Mouse (Mus musculus): ENCODE measurements around the gene Scaper. TPM values are rescaled to one million over a fixed set of nuclear protein-coding genes. Genes with fewer than 3 reads are reported as not detected.

The Scaper gene
- polyA plus RNA-seq, 1 experiment from 2014 or later = 9.4 TPM

GRCm38 (mm10) chr9:55511521-55511993 is 426.4 kb downstream of the Scaper start:
- WGBS = under 1% methylated on average over 32 of the region's 32 CpGs
- H3K9ac ChIP-seq (ENCODE audit: low read length) = peak overlapping the region; percentile 94
- ATAC-seq (replicated peaks; ENCODE audit: low FRiP score, low TSS enrichment, low read depth) = peak; percentile 72

DNA sequence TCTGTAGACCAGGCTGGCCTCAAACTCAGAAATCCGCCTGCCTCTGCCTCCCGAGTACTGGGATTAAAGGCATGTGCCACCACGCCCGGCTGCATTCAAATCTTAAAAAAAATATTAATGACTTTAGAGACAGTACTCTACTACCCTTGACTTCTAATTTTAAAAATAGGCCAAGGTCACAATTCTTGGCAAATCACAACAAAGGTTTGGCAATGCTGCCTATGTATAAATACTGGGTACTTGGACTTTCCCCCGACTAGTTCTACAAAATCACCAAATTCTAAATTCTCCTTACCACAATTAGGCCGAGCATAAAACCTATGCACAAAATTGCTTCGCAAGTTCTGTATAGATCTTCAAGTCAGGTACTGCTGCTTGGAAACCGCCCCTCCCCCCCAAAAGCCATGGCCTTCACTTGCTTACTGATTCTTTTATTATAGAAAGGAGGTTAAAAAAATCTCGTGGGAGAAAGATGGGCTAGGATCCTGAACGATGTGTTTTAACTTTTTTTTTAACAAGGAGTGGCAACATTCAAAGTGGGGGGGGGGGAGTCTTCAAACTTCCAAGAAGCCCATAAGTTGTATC is 427.2 kb downstream of the Scaper start:
- no peaks in the 10 kb centered on the region for H3K9me3 ChIP-seq (ENCODE audit: control insufficient read depth, low read length)
- no peaks in the 10 kb centered on the region for H3K36me3 ChIP-seq (ENCODE audit: control insufficient read depth, insufficient read depth, low read length)
- H3K4me1 ChIP-seq (replicated peaks; ENCODE audit: control insufficient read depth, insufficient read depth, low read length) = peaks cover 11% of the 10 kb centered on the region
- no peak overlapping the region for H3K27ac ChIP-seq (ENCODE audit: low read depth)
- peak overlapping the region; percentile 82 for H3K4me3 ChIP-seq (ENCODE audit: low read depth, low read length)
- 79% methylated on average over 10 of the region's 10 CpGs for WGBS
- no peak for DNase-seq (ENCODE audit: low spot score)
- H3K4me2 ChIP-seq (ENCODE audit: low read length) = peak overlapping the region; percentile 80
- ATAC-seq (replicated peaks; ENCODE audit: low FRiP score, low TSS enrichment, low read depth) = no peak
- peaks cover 5% of the 10 kb centered on the region; the same call in 1 of the 2 replicates for H3K27me3 ChIP-seq (replicated peaks; ENCODE audit: control insufficient read depth, insufficient read depth, low read length)
- peak overlapping the region; percentile 94 for H3K9ac ChIP-seq (ENCODE audit: low read length)

More at GRCm38 (mm10) chr9:55511521-55511993, 426.4 kb downstream of the Scaper start:
- peaks cover 11% of the 10 kb centered on the region for H3K4me1 ChIP-seq (replicated peaks; ENCODE audit: control insufficient read depth, insufficient read depth, low read length)
- H3K27ac ChIP-seq (ENCODE audit: low read depth) = peak overlapping the region; percentile 87
- H3K4me2 ChIP-seq (ENCODE audit: low read length) = peak overlapping the region; percentile 80
- no peaks in the 10 kb centered on the region for H3K9me3 ChIP-seq (ENCODE audit: control insufficient read depth, low read length)
- peak overlapping the region; percentile 82 for H3K4me3 ChIP-seq (ENCODE audit: low read depth, low read length)
- no peaks in the 10 kb centered on the region for H3K36me3 ChIP-seq (ENCODE audit: control insufficient read depth, insufficient read depth, low read length)
- peak; percentile 84 for DNase-seq (ENCODE audit: low spot score)
- peaks cover 5% of the 10 kb centered on the region; the same call in 1 of the 2 replicates for H3K27me3 ChIP-seq (replicated peaks; ENCODE audit: control insufficient read depth, insufficient read depth, low read length)

GRCm38 (mm10) chr9:55509731-55510130 is 428.2 kb downstream of the Scaper start:
- no peaks in the 10 kb centered on the region for H3K9me3 ChIP-seq (ENCODE audit: control insufficient read depth, low read length)
- peaks cover 11% of the 10 kb centered on the region for H3K4me1 ChIP-seq (replicated peaks; ENCODE audit: control insufficient read depth, insufficient read depth, low read length)
- 0 out of 2 replicates have a peak, but pooled peaks cover 5% of the 10 kb centered on the region for H3K27me3 ChIP-seq (replicated peaks; ENCODE audit: control insufficient read depth, insufficient read depth, low read length)
- H3K9ac ChIP-seq (ENCODE audit: low read length) = no peak overlapping the region
- 60% methylated on average over 1 of the region's 1 CpGs for WGBS
- DNase-seq (ENCODE audit: low spot score) (no peak), ATAC-seq (replicated peaks; ENCODE audit: low FRiP score, low TSS enrichment, low read depth) (no peak)
- no peak overlapping the region for H3K27ac ChIP-seq (ENCODE audit: low read depth)
- H3K4me2 ChIP-seq (ENCODE audit: low read length) = no peak overlapping the region
- no peaks in the 10 kb centered on the region for H3K36me3 ChIP-seq (ENCODE audit: control insufficient read depth, insufficient read depth, low read length)
- H3K4me3 ChIP-seq (ENCODE audit: low read depth, low read length) = no peak overlapping the region

GRCm38 (mm10) chr9:55508701-55509100 is 429.2 kb downstream of the Scaper start:
- Histone ChIP-seq H3K27me3 (replicated peaks; ENCODE audit: control insufficient read depth, insufficient read depth, low read length) (0 out of 2 replicates have a peak, but pooled peaks cover 1% of the 10 kb centered on the region), H3K9ac (ENCODE audit: low read length) (no peak overlapping the region), H3K27ac (ENCODE audit: low read depth) (no peak overlapping the region), H3K4me3 (ENCODE audit: low read depth, low read length) (no peak overlapping the region), H3K4me2 (ENCODE audit: low read length) (no peak overlapping the region), H3K9me3 (ENCODE audit: control insufficient read depth, low read length) (no peaks in the 10 kb centered on the region), H3K4me1 (replicated peaks; ENCODE audit: control insufficient read depth, insufficient read depth, low read length) (peaks cover 11% of the 10 kb centered on the region), H3K36me3 (ENCODE audit: control insufficient read depth, insufficient read depth, low read length) (no peaks in the 10 kb centered on the region)
- DNase-seq (ENCODE audit: low spot score) = no peak
- no peak for ATAC-seq (replicated peaks; ENCODE audit: low FRiP score, low TSS enrichment, low read depth)
- WGBS = 89% methylated on average over 4 of the region's 4 CpGs

GRCm38 (mm10) chr9:55507922-55508321 is 430.0 kb downstream of the Scaper start:
- Histone ChIP-seq H3K9me3 (ENCODE audit: control insufficient read depth, low read length) (no peaks in the 10 kb centered on the region), H3K4me3 (ENCODE audit: low read depth, low read length) (no peak overlapping the region), H3K27me3 (replicated peaks; ENCODE audit: control insufficient read depth, insufficient read depth, low read length) (no peaks in the 10 kb centered on the region), H3K9ac (ENCODE audit: low read length) (no peak overlapping the region), H3K4me2 (ENCODE audit: low read length) (no peak overlapping the region), H3K4me1 (replicated peaks; ENCODE audit: control insufficient read depth, insufficient read depth, low read length) (peaks cover 11% of the 10 kb centered on the region), H3K27ac (ENCODE audit: low read depth) (no peak overlapping the region), H3K36me3 (ENCODE audit: control insufficient read depth, insufficient read depth, low read length) (no peaks in the 10 kb centered on the region)
- DNase-seq (ENCODE audit: low spot score) = no peak
- ATAC-seq (replicated peaks; ENCODE audit: low FRiP score, low TSS enrichment, low read depth) = no peak
- 78% methylated on average over 3 of the region's 3 CpGs for WGBS

Other genes with a start within 250 kb of the Scaper start
- gene 4930563M21Rik, start 72.4 kb upstream of the Scaper start, polyA plus RNA-seq (2014; fragmentation: Nextera tagmentation; extraction: Ambion mirVana) = not detected in 2 replicates
- gene Rcn2, start 103.7 kb upstream of the Scaper start, polyA plus RNA-seq (2014; fragmentation: Nextera tagmentation; extraction: Ambion mirVana) = 196 and 220 TPM in 2 replicates
- gene Pstpip1, start 151.8 kb upstream of the Scaper start, polyA plus RNA-seq (2014; fragmentation: Nextera tagmentation; extraction: Ambion mirVana) = 0.88 and 1.3 TPM in 2 replicates
- gene Tspan3, start 227.4 kb upstream of the Scaper start, polyA plus RNA-seq (2014; fragmentation: Nextera tagmentation; extraction: Ambion mirVana) = 477 and 510 TPM in 2 replicates

Data from intestine, embryonic 14.5 days (tissue).